Mouse (Mus musculus) CH12.LX (cell line): ENCODE results near the gene Ankrd11. TPM values are rescaled to one million over a fixed set of nuclear protein-coding genes. Genes with fewer than 3 reads are reported as not detected.

Experiments used
- DNase-seq: peaks from one replicate; pipeline ENCODE4 v3.0.0-alpha.2; 2013; ENCODE audit errors: extremely low read depth
- H3K27ac ChIP-seq: 2 replicates; pipeline ENCODE4 v1.5.1; 2012; ENCODE audit warnings: low read depth, mild to moderate bottlenecking, control low read depth, moderate library complexity; ENCODE audit not compliant: insufficient read depth
- H3K27me3 ChIP-seq: replicated peaks from 2 replicates; pipeline ENCODE3; 2012; ENCODE audit warnings: inconsistent platforms
- H3K36me3 ChIP-seq, 2 experiments: replicated peaks in 1 of 2; 2 replicates each; pipeline versions ENCODE3 to v1.6.1; 2012; ENCODE audit warnings: inconsistent platforms in 1 of 2, low read length in 1 of 2, mild to moderate bottlenecking in 1 of 2, mixed read lengths in 1 of 2, moderate library complexity in 1 of 2; ENCODE audit not compliant: control insufficient read depth in 1 of 2, insufficient read depth in 1 of 2
- H3K4me1 ChIP-seq, 2 experiments: 2 replicates each; pipeline ENCODE4 v1.6.1; 2012; ENCODE audit warnings: inconsistent platforms in 1 of 2, moderate library complexity in 1 of 2; ENCODE audit not compliant: insufficient read depth in 2 of 2, control insufficient read depth in 1 of 2
- H3K4me2 ChIP-seq: 2 replicates; pipeline ENCODE4 v1.6.1; 2012; ENCODE audit warnings: low read depth, mild to moderate bottlenecking, control low read depth; ENCODE audit not compliant: poor library complexity, insufficient read depth, severe bottlenecking
- H3K4me3 ChIP-seq, 3 experiments: fragments of 150-350 bp in 1 of 3; sonication (generic) in 1 of 3; replicated peaks in 1 of 3; 2 replicates each; pipeline versions ENCODE3 to v1.5.1; 2011 to 2012; ENCODE audit warnings: low read depth in 2 of 3, low read length in 2 of 3, mild to moderate bottlenecking in 2 of 3, moderate library complexity in 2 of 3, control low read depth in 1 of 3, improper control_type of control experiment in 1 of 3, inconsistent platforms in 1 of 3, mixed read lengths in 1 of 3; ENCODE audit not compliant: poor library complexity in 1 of 3
- H3K79me2 ChIP-seq: replicated peaks from 2 replicates; pipeline ENCODE4 v1.6.1; 2012; ENCODE audit warnings: mild to moderate bottlenecking, moderate library complexity; ENCODE audit not compliant: control insufficient read depth, poor library complexity, insufficient read depth, severe bottlenecking; ENCODE audit errors: extremely low read depth
- H3K9ac ChIP-seq: 2 replicates; pipeline ENCODE4 v1.6.1; 2012; ENCODE audit warnings: low read depth, mild to moderate bottlenecking, control low read depth, moderate library complexity; ENCODE audit not compliant: insufficient read depth
- H3K9me3 ChIP-seq: replicated peaks from 2 replicates; pipeline ENCODE3; 2012; ENCODE audit warnings: low read length, inconsistent platforms, mixed read lengths
- CHD1 ChIP-seq: IDR thresholded peaks from 2 replicates; pipeline ENCODE4 v1.6.1; 2012; ENCODE audit warnings: low read depth, low read length, improper control_type of control experiment, inconsistent platforms
- CHD2 ChIP-seq: IDR thresholded peaks from 2 replicates; pipeline ENCODE4 v1.6.1; 2011; ENCODE audit warnings: low read length, improper control_type of control experiment
- ELF1 ChIP-seq: IDR thresholded peaks from 2 replicates; pipeline ENCODE4 v1.6.1; 2014; ENCODE audit warnings: low read depth, mild to moderate bottlenecking, inconsistent platforms, low read length, improper control_type of control experiment
- HCFC1 ChIP-seq: IDR thresholded peaks from 2 replicates; pipeline ENCODE4 v1.6.1; 2012; ENCODE audit warnings: low read depth, mild to moderate bottlenecking, inconsistent platforms, low read length, improper control_type of control experiment
- IRF4 ChIP-seq: IDR thresholded peaks from 2 replicates; pipeline ENCODE4 v1.6.1; 2014; ENCODE audit warnings: low read depth, mild to moderate bottlenecking, inconsistent platforms, low read length, improper control_type of control experiment
- MYC ChIP-seq: IDR thresholded peaks from 2 replicates; pipeline ENCODE4 v1.6.1; 2011; ENCODE audit warnings: low read depth, mild to moderate bottlenecking, improper control_type of control experiment, low read length
- PAX5 ChIP-seq: IDR thresholded peaks from 2 replicates; pipeline ENCODE4 v1.6.1; 2012; ENCODE audit warnings: low read length, inconsistent platforms, mixed read lengths
- RAD21 ChIP-seq: IDR thresholded peaks from 2 replicates; pipeline ENCODE4 v1.6.1; 2011; ENCODE audit warnings: low read depth, mild to moderate bottlenecking, low read length, improper control_type of control experiment, moderate library complexity
- RCOR1 ChIP-seq: conservative IDR thresholded peaks from 2 replicates; pipeline ENCODE4 v1.6.1; 2012; ENCODE audit warnings: low read depth, mild to moderate bottlenecking, inconsistent platforms, low read length, improper control_type of control experiment
- TCF12 ChIP-seq: IDR thresholded peaks from 2 replicates; pipeline ENCODE4 v1.6.1; 2014; ENCODE audit warnings: low read depth, mild to moderate bottlenecking, inconsistent platforms, low read length, improper control_type of control experiment
- ZC3H11A ChIP-seq: IDR thresholded peaks from 2 replicates; pipeline ENCODE4 v1.6.1; 2012; ENCODE audit warnings: low read depth, mild to moderate bottlenecking, inconsistent platforms, low read length, improper control_type of control experiment
- ZKSCAN1 ChIP-seq: IDR thresholded peaks from 2 replicates; pipeline ENCODE4 v1.6.1; 2012; ENCODE audit warnings: low read depth, inconsistent platforms, low read length, improper control_type of control experiment, borderline replicate concordance
- dilution Hi-C: fragments of 300-500 bp; cut with MboI; formaldehyde crosslinking; loops from 2 replicates; pipeline ENCODE4 v1.14.3; 2020; ENCODE audit warnings: low sequenced_read_pairs; ENCODE audit not compliant: extremely low pct_unique_long_range_greater_than_20kb, extremely low pct_ligation_motif_present
- in situ Hi-C: fragments of 300-500 bp; cut with MboI; formaldehyde crosslinking; loops from 3 replicates; pipeline ENCODE4 v1.14.3; 2019; ENCODE audit warnings: low sequenced_read_pairs, low pct_ligation_motif_present, low pct_unique_long_range_greater_than_20kb, mixed read lengths
- polyA plus RNA-seq: library from polyadenylated mRNA; unstranded; fragments of >175 nt; gene quantifications from 2 replicates; pipeline ENCODE4 v1.2.1, GENCODE M21; 2012; ENCODE audit warnings: low read depth; ENCODE audit not compliant: insufficient read length
- total RNA-seq, 2 experiments: library from RNA; depleted of rRNA; stranded (reverse); fragments of 300-350 nt in 1 of 2; fragments of >200 nt in 1 of 2; gene quantifications; 2 replicates each; pipeline ENCODE4 v1.2.3; 2012 to 2014

Gene Ankrd11
- total and polyA plus RNA-seq, 3 experiments: 37.4 to 74.9 (median 60.7) TPM

DNA sequence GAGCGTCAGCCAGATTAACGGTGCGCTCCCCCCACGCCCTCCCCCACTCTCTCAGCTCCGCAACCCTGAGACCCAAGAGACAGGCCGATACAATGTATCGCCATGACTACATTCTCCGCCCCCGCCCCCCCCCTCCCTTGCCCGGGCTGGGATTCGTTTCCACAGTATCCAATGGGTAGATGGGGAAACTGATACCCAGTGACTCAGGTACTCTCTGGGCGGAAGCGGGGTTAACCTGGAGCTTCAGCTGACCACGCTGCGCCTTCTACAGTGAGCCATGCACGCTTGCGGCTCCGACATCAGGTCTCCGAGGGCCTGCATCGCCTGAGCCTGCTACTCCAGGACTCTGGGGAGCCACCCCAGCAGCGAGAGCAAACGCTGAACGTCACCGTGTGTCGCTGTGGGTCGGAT, 177.4 kb downstream of the Ankrd11 start:
- peaks cover 23% of the 10 kb centered on the region for H3K27me3 ChIP-seq

DNA sequence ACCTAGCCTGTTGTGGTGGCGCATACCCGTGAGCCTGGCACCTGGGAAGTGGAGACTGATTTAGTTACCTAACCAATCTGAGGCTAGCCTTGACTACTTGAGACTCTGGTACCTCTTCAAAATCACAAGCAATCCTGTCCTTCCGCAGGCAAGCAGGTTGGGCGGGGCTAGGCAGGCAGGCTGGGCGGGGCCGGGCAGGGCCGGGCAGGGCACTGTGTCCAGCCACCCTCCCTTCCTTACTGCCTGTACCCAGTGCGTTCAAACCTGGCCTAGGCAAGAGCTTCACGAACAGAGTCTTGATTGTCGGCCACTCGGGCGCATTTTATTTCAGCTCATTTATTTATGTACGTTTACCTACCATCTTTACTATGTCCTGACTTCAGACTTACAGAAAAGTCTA, 182.2 kb downstream of the Ankrd11 start:
- H3K9ac ChIP-seq: no peak overlapping the region
- H3K4me1 ChIP-seq: no peaks in the 10 kb centered on the region; a peak in 1 of 4 replicates
- H3K4me3 ChIP-seq: no peak overlapping the region
- no peaks in the 10 kb centered on the region for H3K9me3 ChIP-seq
- TF ChIP-seq ELF1 (no peak), IRF4 (no peak)
- dilution Hi-C loops (no loop called here), in situ Hi-C loops (no loop called here)
- H3K4me2 ChIP-seq: no peak overlapping the region
- H3K27ac ChIP-seq: no peak overlapping the region
- peaks cover 50% of the 10 kb centered on the region for H3K27me3 ChIP-seq
- no peaks in the 10 kb centered on the region for H3K36me3 ChIP-seq
- H3K79me2 ChIP-seq: no peaks in the 10 kb centered on the region
- no peak for DNase-seq

More for the DNA sequence above, 177.4 kb downstream of the Ankrd11 start:
- DNase-seq: no peak
- H3K27ac ChIP-seq: no peak overlapping the region
- no peak overlapping the region for H3K4me2 ChIP-seq
- in situ Hi-C loops: no loop called here
- H3K36me3 ChIP-seq: no peaks in the 10 kb centered on the region
- peaks cover 4 to 10% of the 10 kb centered on the region in 2 experiments; a peak in 3 of 4 replicates for H3K4me1 ChIP-seq
- H3K4me3 ChIP-seq: no peak overlapping the region
- H3K79me2 ChIP-seq: no peaks in the 10 kb centered on the region
- dilution Hi-C loops: no loop called here
- TF ChIP-seq MYC: no peak
- H3K9me3 ChIP-seq: no peaks in the 10 kb centered on the region
- H3K9ac ChIP-seq: no peak overlapping the region

DNA sequence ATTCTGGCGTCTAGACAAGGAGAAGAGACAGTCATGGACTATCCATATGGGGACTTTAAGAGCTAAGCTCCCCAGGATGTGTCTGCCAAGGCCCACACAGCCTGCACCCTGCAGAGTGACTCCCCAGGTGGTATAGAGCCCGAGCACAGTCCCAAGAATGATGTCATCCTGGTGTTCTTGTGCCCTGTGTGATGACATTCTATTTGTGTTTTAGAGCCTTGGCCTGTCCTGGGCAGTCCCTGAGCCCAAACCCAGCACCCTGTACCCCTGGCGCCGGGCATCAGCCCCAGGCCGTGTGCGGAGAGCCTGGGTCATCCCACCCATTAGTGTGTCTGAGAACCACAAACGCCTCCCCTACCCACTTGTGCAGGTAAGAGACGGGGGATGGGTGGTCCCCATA, 185.8 kb downstream of the Ankrd11 start:
- no peaks in the 10 kb centered on the region for H3K79me2 ChIP-seq
- H3K4me3 ChIP-seq: no peak overlapping the region
- H3K9me3 ChIP-seq: no peaks in the 10 kb centered on the region
- TF ChIP-seq ZKSCAN1 (no peak), RAD21 (no peak), RCOR1 (no peak), HCFC1 (no peak), CHD1 (no peak), CHD2 (no peak), TCF12 (no peak), IRF4 (no peak), PAX5 (no peak), ZC3H11A (no peak)
- H3K27me3 ChIP-seq: peaks cover 84% of the 10 kb centered on the region
- no peak overlapping the region for H3K4me2 ChIP-seq
- H3K36me3 ChIP-seq: no peaks in the 10 kb centered on the region
- in situ Hi-C loops (no loop called here), dilution Hi-C loops (no loop called here)
- no peak overlapping the region for H3K9ac ChIP-seq
- no peaks in the 10 kb centered on the region for H3K4me1 ChIP-seq
- DNase-seq: no peak
- no peak overlapping the region for H3K27ac ChIP-seq
